Mouse (Mus musculus): ENCODE measurements around the gene Rere.

DNA sequence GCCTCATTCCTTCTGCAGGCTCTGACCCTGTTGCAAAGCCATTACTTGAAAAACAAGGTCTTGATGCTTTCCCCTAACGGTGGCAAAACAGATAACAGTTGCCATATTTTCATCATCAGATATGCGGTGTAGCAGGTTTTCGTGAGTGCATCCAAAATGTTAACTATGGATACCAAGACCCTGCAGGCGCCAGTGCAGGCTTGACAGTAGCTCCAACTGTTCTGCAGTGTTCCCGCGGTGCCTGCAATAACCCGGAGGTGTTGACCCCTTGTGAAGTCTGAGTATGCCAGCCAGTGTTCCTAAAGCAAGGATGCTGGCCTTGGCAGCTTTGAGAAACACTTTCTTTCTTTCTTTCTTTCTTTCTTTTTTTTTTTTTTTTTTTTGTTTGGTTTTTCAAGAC lies 26.3 kb upstream of the Rere start:
- no peak for TF ChIP-seq GATA1 (IDR thresholded peaks at IDR 0.05; ENCODE audit: low read length)
- TF ChIP-seq TAL1 (IDR thresholded peaks at IDR 0.05; ENCODE audit: low read length): no peak

Data from erythroblast, embryonic 14.5 days (primary cell).